Mouse (Mus musculus): ENCODE measurements around the gene Amhr2.

Amhr2 gene

DNA sequence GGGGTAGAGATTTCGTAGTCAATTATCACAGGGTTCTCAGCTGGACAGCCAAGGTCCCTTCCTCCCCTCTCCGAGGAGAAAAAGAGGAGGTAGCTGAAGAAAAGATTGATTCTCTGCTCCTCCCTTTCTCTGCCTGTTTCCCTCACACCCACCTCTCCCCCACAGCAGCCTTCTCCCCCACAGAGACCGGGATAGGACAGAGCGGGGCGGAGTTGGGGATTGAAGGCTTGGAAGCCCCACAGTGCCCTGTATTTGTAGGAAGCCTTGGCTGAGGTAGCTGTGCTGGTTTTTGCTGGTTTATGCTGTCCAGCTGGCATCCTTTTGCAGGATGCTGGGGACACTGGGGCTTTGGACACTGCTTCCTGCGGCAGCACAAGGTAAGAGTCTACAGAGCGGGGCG, at the start of gene Amhr2:
TSS of gene Amhr2 (plus strand) at position 222 of the 400 bp plus-strand sequence.
- DNase-seq (ENCODE audit: low spot score) = no peak

DNA sequence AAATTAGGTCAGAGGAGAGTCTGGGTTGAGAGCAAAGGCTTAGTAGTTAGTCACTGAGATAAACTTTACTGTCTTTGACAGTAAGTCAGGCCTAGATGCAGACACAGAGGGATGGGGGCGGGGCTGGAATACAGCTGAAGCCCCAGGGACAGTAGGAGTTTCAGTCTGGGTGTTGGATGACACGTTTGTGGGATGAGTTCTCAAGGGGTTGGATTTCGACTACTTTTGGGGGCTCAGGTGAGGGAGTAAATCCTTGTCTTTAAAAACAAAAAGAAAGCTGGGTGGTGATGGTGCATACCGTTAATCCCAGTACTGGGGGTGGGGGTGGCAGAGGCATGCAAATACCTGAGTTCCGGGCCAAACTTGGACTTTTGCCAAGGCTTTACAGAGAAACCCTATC, 46.5 kb upstream of the Amhr2 start:
- no peak for DNase-seq (ENCODE audit: low spot score)

DNA sequence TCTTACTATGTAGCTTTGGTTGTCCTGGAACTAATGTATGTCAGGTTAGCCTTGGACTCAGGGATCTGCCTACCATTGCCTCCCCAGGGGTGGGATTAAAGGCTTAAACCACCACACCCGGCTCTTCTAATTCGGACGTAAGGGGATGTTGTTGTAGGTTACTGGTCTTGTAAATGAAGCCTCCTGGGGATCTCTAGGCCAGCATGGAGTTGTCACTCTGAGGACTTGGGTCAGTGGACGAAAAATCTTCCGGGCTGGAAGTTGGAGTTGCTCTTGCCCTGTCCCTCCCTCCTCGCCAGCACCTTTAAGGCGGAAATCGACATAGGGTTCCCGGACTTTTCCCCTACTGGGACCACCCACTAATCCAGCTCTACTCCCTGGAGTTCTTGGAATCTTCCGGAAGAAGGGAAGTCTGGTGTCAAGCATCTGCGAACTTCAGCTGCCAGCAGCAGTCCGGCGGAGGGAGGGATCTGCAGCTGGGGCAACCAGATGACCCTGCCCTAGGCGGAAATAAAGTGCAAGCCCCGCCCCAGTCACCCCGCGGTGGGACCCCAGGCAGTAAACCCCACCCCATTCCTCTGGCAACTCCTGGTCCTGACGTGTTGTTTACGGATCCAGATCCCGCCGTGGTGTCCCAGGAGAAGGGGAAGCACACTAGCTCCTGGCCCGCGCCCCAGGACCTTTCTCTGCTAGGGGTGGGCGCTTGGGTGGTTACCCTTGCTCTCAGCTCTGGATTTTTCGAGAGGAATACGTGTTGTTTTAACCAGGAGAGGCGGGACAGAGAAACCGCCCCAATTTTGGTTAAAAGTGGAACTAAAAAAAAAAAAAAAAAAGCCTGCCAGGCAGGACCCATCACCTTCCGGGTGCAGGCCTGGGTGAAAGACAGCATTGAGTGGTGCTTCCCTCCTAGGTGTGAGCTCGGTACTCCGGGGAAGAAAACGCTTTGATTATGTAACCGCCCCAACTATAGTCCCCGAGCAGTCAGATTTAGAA, 45.6 kb upstream of the Amhr2 start:
- DNase-seq (ENCODE audit: low spot score) = peak; percentile 65

DNA sequence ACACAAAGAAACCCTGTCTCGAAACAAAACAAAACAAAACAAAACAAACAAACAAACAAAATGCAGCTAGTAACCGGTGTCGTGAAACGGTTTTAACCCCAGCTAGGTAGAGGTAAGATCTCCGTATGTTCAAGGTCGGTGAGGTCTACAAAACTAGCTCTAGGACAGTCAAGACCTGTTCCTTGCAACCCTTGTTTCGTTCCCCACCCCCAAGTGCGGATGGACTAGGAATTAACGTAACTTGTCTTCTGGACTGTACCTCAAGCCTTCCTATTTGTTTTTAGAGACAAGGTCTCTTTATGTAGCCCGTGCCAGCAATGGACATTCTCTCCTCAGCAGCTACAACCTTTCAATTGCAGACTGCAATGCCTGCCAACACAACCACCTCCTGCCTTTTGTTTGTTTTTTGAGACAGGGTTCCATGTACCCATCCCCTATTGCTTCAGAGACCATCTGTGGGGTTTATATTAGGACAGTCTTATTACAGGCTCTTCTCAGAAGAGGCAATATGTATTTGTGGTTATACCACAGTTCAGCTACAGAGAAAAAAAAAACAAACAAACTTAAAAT, 44.6 kb upstream of the Amhr2 start:
- DNase-seq (ENCODE audit: low spot score) = no peak

DNA sequence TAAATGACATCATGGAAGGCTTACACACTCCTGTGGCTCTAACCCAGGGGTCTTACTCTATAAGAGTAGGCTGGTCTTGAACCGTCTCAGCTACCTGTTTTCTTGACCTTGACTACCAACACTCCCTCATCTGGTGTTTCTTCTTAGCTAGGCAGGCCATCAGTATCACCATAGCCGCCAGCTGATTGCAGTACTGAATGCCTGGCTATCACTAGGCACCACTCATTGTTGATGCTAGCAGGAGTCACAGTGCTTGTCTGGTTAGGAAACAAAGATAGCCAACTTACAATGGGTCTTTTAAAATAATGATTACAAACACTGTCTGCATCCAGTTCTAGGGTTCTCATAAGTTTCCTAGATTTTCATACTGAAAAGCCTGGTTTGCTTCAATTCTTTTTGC, 43.9 kb upstream of the Amhr2 start:
- DNase-seq (ENCODE audit: low spot score) = no peak

DNA sequence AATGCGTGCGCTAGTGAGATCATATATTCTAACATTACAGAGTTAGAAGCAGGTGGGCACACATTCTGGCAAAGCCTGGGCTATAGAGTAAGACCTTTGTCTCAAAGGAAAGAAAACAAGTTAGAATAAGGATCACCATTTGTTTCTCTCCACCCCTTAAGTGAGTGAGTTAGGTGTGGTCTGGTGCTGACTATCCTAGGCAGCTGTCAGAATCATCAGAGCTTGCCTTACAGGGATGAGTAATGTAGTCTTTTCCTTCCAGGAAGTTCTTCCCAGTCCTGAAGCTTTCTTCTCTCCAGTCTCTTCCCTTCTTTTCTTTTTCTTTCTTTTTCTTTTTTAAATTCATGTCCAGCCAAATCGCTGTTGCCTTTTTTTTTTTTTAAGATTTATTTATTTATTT, 43.0 kb upstream of the Amhr2 start:
- no peak for DNase-seq (ENCODE audit: low spot score)

DNA sequence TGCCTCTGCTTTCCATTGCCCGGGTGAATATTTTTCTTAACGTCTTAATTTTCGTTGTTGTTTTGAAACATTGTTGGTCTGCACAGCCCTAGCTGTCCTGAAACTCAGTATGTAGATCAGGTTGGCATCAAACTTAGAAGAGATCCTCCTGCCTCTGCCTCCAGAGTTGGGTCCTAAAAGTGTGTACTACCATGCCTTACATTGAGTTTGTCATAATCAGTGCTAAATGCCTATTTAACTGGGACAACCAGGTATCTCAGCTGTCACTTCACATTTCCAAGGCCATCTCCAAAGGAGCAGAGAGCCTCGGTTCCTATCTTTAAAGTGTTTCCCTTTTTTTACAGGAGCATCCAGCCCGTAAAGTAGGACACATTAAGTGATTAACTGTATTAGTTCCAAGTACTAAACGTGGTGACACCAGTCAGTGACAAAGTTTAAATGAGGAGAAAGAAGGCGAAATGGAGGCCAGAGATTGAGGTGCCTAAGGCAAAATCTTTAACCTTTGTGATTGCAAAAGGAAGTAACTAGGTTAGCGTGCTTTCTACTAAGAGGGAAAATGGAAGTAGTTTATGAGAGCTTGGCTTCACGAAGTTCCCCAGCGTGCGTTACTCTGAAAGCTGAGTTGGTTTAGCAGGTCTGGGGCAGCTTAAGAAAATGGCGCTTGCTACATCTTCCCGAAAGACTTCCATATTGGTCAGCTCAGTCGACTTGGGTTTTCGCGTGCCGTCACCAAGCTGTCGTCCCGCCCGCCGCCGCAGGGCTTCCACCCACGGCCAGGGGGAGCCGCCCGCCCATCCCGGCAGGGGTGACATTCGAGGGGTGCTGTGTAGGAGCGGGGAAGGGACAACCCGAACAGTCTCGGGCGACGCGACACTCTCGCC, 40.3 kb upstream of the Amhr2 start:
- DNase-seq (ENCODE audit: low spot score) = no peak

DNA sequence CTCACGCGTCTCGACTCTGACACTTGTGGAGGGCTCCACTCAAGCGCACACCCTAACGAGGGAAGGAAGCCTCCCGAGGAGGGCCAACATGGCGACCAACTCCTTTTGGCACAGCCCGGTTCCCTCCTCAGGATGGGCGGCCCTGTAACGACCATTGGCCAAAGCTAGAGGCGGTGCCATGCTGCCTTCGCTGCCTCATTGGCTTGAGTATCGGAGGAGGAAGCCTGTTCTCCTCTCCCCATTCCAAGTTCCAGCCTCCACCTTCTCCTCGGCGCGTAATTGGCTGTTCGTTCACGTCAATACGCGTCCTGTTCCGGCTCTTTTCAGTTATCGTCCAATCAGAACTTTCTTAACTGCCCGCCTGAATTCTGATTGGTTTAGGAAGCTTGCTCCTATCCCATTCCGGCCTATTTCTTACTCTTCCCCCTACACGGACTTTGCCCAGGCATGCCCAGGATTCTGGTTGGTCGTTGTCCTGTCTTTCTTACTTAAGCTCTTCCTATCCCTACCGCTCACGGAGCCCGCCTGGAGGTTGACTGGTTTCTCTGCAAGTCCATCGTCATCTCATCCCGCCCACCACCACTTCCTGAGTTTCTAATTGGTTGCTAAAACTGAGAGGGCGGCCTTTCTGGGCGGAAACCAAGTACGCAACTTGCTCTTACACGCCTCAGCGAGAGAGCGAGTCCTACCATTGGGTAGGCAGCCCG, 39.5 kb upstream of the Amhr2 start, which contains the start of gene Sp1:
TSS of gene Sp1 (plus strand) at position 655 of the 707 bp plus-strand sequence.
- peak; percentile 100 for DNase-seq (ENCODE audit: low spot score)

DNA sequence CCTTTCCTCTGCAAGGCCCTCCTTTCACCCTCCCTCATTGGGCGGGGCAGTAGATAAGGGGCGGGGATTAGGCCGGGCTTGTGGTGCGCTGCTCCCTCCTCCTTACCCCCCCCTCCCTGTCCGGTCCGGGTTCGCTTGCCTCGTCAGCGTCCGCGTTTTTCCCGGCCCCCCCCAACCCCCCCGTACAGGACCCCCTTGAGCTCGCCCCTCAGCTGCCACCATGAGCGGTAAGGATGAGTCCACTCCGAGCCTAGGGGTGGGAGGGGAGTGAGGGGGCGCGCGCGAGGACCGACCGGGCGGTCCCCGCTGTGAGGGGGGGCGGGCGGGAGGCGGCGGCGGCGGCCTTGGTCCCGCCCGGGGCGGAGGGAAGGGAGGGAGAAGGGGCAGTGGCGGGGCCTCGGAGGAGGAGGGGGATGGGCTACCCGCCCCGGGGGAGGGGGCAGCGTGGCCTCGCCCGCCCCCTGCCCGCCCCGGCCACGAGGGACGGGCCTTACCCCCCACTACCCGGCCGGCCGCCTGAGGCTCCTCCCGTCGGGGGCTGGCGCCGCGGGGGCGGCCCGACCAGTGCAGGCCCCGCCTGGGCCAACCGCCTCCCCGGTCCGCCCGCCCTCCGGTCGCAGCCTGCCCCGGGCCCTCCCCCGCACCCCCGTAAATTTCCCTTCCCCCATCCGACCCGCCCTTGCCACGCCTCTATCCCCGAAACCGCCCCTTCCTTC, 38.8 kb upstream of the Amhr2 start:
- peak; percentile 55 for DNase-seq (ENCODE audit: low spot score)

DNA sequence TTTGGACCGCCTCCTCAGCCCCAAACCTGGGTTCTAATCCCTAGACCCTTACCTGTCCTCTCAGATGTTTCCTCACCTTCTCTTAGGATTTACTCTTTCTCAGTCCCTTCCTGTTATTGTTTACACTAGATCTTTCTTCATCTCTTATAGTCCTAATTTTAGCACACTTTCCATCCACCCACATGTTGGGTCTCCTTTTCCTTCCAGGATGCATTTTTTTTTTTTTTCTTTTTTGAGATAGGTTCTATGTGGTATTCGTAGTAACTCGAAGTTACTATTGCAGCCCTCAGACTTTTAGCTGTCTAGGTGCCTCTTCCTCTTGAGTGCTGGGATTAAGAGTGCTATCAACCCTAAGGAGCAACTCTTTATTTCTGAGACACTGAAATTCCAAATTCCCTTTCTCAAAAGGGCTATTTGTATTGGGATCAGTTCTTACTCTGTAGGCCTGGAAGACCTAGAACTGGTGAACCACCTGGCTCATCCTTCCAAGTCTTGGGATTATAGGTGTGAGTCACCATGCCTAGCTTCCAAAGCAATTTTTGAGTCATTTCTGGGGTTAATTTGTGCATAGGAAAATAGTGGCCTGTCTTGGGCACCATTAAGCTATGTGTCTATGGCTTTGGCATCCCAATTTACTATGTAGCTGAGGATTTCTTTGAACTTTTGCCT, 38.1 kb upstream of the Amhr2 start:
- DNase-seq (ENCODE audit: low spot score) = no peak

DNA sequence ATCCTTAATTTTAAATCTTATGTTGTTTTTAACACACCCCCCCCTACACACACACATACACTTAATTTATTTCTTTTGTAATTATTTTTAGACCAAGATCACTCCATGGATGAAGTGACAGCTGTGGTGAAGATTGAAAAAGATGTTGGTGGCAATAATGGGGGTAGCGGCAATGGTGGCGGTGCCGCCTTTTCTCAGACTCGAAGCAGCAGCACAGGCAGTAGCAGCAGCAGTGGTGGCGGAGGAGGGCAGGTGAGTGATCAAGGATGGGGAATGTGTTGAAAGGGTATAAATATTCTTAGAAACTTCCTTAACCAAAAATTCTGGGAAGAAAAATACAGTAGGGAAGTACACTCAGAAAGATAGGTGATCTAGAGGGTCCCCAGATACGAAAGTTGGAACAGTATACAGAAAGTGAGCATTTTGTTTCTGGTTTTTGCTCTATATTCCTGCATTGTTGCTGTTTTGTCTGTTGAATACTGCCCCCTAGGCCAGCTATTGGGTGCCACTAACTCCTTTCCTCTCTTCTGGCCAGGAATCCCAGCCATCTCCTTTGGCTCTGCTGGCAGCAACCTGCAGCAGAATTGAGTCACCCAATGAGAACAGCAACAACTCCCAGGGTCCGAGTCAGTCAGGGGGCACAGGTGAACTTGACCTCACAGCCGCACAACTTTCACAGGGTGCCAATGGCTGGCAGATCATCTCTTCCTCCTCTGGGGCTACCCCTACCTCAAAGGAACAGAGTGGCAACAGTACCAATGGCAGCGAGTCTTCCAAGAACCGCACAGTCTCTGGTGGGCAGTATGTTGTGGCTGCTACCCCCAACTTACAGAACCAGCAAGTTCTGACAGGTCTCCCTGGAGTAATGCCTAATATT, 37.2 kb upstream of the Amhr2 start:
- DNase-seq (ENCODE audit: low spot score) = no peak

DNA sequence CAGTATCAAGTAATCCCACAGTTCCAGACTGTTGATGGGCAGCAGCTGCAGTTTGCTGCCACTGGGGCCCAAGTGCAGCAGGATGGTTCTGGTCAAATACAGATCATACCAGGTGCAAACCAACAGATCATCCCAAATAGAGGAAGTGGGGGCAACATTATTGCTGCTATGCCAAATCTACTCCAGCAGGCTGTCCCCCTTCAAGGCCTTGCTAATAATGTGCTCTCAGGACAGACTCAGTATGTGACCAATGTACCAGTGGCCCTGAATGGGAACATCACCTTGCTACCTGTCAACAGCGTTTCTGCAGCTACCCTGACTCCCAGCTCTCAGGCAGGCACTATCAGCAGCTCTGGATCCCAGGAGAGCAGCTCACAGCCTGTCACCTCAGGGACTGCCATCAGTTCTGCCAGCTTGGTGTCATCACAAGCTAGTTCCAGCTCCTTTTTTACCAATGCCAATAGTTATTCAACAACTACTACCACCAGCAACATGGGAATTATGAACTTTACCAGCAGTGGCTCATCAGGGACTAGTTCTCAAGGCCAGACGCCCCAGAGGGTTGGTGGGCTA, 36.5 kb upstream of the Amhr2 start:
- DNase-seq (ENCODE audit: low spot score) = no peak

DNA sequence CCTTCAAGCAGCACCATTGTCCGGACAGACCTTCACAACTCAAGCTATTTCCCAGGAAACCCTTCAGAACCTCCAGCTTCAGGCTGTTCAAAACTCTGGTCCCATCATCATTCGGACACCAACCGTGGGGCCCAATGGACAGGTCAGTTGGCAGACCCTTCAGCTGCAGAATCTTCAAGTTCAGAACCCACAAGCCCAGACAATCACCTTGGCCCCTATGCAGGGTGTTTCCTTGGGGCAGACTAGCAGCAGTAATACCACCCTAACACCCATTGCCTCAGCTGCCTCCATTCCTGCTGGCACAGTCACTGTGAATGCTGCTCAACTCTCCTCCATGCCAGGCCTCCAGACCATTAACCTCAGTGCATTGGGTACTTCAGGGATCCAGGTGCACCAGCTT, 35.9 kb upstream of the Amhr2 start:
- no peak for DNase-seq (ENCODE audit: low spot score)

DNA sequence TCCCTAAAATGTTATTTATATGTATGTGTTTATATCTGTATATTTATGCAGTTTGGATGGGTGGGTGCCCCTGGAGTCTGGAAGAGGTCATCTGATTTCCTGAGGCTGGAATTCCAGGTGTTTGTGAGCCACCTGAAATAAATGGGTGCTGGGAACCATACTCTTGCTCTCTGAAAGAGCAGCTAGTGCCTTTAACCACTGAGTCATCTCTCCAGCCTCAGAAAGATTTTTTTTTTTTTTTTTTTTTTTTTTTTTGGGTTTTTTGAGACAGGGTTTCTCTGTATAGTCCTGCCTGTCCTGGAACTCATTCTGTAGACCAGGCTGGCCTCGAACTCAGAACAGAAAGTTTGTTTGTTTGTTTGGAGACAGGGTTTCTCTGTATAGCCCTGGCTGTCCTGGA, 34.1 kb upstream of the Amhr2 start:
- no peak for DNase-seq (ENCODE audit: low spot score)

DNA sequence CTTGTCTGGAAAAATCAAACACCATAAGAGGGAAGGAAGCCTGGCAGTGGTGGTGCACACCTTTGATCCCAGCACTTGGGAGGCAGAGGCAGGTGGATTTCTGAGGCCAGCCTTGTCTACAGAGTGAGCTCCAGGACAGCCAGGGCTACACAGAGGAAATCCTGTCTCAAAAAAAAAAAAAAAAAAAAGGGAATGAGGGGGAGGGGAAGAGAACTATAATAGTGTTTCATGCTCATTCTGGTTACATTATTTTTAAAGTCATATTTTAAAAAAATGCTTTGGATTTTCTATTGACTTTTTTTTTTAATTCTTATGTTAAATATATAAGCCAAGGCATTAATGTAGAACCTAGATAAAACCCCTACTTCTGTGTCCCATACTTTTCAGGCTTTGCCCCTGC, 31.5 kb upstream of the Amhr2 start:
- no peak for DNase-seq (ENCODE audit: low spot score)

DNA sequence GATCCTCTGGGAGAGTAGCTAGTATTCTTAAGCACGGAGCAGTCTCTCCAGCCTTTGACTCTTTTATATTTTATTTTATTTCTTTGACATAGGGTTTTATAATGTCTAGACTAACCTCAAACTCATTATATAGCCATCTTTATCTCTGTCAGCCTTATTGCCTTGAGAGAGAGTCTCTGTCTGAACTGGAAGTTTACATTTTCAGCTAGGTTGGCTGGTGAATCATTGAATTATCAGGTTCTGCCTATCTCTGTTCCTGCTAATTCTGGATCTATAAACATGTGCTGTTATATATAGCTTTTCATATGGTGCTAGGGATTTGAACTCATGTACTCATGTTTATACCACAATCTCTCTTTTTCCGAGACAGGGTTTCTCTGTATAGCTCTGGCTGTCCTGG, 27.6 kb upstream of the Amhr2 start:
- DNase-seq (ENCODE audit: low spot score) = no peak

DNA sequence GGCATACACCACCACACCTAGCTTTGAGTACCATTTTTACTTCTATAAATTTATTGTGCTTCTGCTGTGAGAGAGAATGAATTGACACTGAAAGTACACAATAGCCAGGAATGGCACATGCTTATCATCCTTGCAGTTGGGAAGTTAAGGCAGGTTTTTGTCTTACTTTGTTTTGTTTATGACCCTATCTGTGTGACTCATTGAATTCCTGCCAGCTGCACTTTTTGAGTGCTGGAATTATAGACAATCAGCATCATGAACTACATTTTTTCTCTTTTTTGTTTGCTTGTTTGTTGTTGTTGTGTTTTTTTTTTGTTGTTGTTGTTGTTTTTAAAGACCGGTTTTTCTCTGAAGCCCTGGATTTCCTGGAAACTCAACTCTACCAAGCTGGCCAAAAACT, 24.2 kb upstream of the Amhr2 start:
- no peak for DNase-seq (ENCODE audit: low spot score)

DNA sequence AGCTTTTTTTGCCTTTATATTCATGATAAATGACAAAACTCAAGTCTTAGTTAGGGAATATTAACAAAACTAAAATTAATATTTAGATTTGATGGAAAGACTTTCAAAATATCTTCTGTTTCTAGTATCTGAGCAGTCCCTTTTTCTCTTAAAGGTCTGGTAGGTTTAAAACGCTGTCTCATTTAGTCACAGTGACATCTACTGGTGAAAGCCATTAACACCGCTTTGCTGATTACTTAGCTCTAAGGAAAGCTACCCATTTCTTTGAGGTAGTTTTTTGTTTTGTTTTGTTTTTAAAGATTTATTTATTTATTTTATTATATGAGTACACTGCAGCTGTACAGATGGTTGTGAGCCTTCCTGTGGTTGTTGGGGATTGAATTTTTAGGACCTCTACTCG, 23.7 kb upstream of the Amhr2 start:
- DNase-seq (ENCODE audit: low spot score) = peak; percentile 53

DNA sequence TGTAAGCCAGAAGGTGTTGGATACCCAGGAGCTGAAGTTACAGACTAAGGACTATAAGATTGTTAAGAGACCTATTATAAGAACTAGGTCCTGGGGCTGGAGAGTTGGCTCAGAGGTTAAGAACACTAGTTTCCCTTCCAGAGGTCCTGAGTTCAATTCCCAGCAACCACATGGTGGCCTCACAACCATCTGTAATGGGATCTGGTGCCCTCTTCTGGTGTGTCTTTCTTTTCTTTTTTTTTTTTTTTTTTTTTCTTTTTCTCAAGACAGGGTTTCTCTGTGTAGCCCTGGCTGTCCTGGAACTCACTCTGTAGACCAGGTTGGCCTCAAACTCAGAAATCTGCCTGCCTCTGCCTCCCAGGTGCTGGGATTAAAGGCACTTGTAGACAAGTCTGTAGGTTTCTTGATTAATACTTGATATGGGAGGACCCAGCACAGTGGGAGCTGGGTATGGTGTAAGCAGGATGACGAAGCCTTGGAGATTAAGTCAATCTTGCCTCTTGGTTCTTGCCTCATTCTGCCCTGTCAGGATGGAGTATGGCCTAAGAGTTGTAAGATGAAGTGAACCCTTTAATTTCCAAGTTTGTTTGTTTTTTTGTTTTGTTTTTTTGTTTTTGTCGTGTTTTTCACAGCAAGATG, 21.4 kb upstream of the Amhr2 start:
- no peak for DNase-seq (ENCODE audit: low spot score)

Measured in T-cell, adult 2 months (primary cell).